Comparison of ENCODE assay signal across 23 mouse cellular contexts in genomic region chr2:103977716-103978115, GRCm38 (mm10). TPM values are rescaled to one million over a fixed set of nuclear protein-coding genes. Genes with fewer than 3 reads are reported as not detected.
DNase-seq lines count a peak whose midpoint lies in the region; ATAC-seq and TF ChIP-seq lines count a peak whose summit lies in the region.
"Had no signal": no experiment of that assay in that cellular context is flagged by ENCODE, and none has a peak within 500 bp of the region (broad histone marks: within the 10 kb centered on the region; RNA-seq: fewer than 3 reads in every experiment).

No protein-coding gene starts in this region.

- 5% methylated on average over 9 of the region's 9 CpGs for WGBS in forebrain, embryonic 14.5 days
- WGBS in forebrain, postnatal 0 days, result 10% methylated on average over 9 of the region's 9 CpGs
- 23% methylated on average over 9 of the region's 9 CpGs for WGBS in hindbrain, embryonic 16.5 days
- WGBS in hindbrain, embryonic 10.5 days, result 51% methylated on average over 9 of the region's 9 CpGs
- WGBS in midbrain, embryonic 15.5 days, result 9% methylated on average over 9 of the region's 9 CpGs
- 12% methylated on average over 9 of the region's 9 CpGs for WGBS in midbrain, embryonic 16.5 days

- H3K36me3 ChIP-seq in forebrain, embryonic 14.5 days (ENCODE audit: control insufficient read depth, insufficient read depth, low read length), result no peaks in the 10 kb centered on the region
- no peaks in the 10 kb centered on the region for H3K36me3 ChIP-seq in forebrain, postnatal 0 days (ENCODE audit: insufficient read depth)
- H3K36me3 ChIP-seq in hindbrain, embryonic 16.5 days (ENCODE audit: control insufficient read depth, insufficient read depth, low read length), result no peaks in the 10 kb centered on the region
- H3K36me3 ChIP-seq in hindbrain, embryonic 10.5 days, result no peaks in the 10 kb centered on the region
- no peaks in the 10 kb centered on the region for H3K36me3 ChIP-seq in midbrain, embryonic 15.5 days (replicated peaks)
- H3K36me3 ChIP-seq in midbrain, embryonic 16.5 days (ENCODE audit: control insufficient read depth, insufficient read depth, low read length), result no peaks in the 10 kb centered on the region
- H3K36me3 ChIP-seq: embryonic facial prominence, embryonic 10.5 days; forebrain, embryonic 15.5 days; intestine, embryonic 15.5 days had no signal

- no peak overlapping the region for H3K4me3 ChIP-seq in forebrain, embryonic 14.5 days (ENCODE audit: low read depth, low read length)
- no peak overlapping the region for H3K4me3 ChIP-seq in forebrain, postnatal 0 days (ENCODE audit: low read depth, low read length)
- no peak overlapping the region for H3K4me3 ChIP-seq in hindbrain, embryonic 16.5 days (ENCODE audit: low read length)
- no peak overlapping the region for H3K4me3 ChIP-seq in hindbrain, embryonic 10.5 days
- no peak overlapping the region for H3K4me3 ChIP-seq in midbrain, embryonic 15.5 days
- no peak overlapping the region for H3K4me3 ChIP-seq in midbrain, embryonic 16.5 days (ENCODE audit: low read depth, low read length)
- H3K4me3 ChIP-seq: embryonic facial prominence, embryonic 10.5 days; forebrain, embryonic 15.5 days; heart, embryonic 10.5 days; intestine, embryonic 15.5 days had no signal

- no peak for TF ChIP-seq CTCF in forebrain, postnatal 0 days (IDR thresholded peaks at IDR 0.05; ENCODE audit: low read depth)
- TF ChIP-seq CTCF in brain, embryonic 14.5 days (IDR thresholded peaks at IDR 0.05; ENCODE audit: borderline replicate concordance, extremely low read depth, insufficient read depth, insufficient read length), result no peak

- no peak for TF ChIP-seq POLR2A in brain, embryonic 14.5 days (IDR thresholded peaks at IDR 0.05; ENCODE audit: borderline replicate concordance, extremely low read depth, insufficient read depth, insufficient read length, poor library complexity, severe bottlenecking)

- H3K4me2 ChIP-seq in forebrain, embryonic 14.5 days (ENCODE audit: low read length), result no peak overlapping the region
- no peak overlapping the region for H3K4me2 ChIP-seq in forebrain, postnatal 0 days (ENCODE audit: low read depth)
- 0 out of 2 replicates have a peak overlapping the region, but pooled peaks have one; percentile 4 for H3K4me2 ChIP-seq in hindbrain, embryonic 16.5 days (ENCODE audit: low read length)
- H3K4me2 ChIP-seq in midbrain, embryonic 15.5 days, result 0 out of 2 replicates have a peak overlapping the region, but pooled peaks have one; percentile 5
- no peak overlapping the region for H3K4me2 ChIP-seq in midbrain, embryonic 16.5 days (ENCODE audit: low read length)
- H3K4me2 ChIP-seq: forebrain, embryonic 15.5 days; intestine, embryonic 15.5 days had no signal

- no peaks in the 10 kb centered on the region; the same call in 1 of the 2 replicates for H3K27me3 ChIP-seq in forebrain, embryonic 14.5 days (replicated peaks; ENCODE audit: control insufficient read depth, insufficient read depth, low read length)
- no peaks in the 10 kb centered on the region for H3K27me3 ChIP-seq in forebrain, postnatal 0 days (ENCODE audit: insufficient read depth, low read length)
- no peaks in the 10 kb centered on the region for H3K27me3 ChIP-seq in hindbrain, embryonic 16.5 days (replicated peaks; ENCODE audit: control insufficient read depth, insufficient read depth, low read length)
- peaks cover 24% of the 10 kb centered on the region for H3K27me3 ChIP-seq in hindbrain, embryonic 10.5 days (ENCODE audit: insufficient read depth, poor library complexity, severe bottlenecking)
- no peaks in the 10 kb centered on the region for H3K27me3 ChIP-seq in midbrain, embryonic 15.5 days (replicated peaks)
- H3K27me3 ChIP-seq in midbrain, embryonic 16.5 days (ENCODE audit: control insufficient read depth, insufficient read depth, low read depth, low read length), result no peaks in the 10 kb centered on the region
- H3K27me3 ChIP-seq: forebrain, embryonic 15.5 days had no signal

- intact Hi-C loops in gastrocnemius, postnatal 14 days (cut with DNase I; ENCODE audit: low total_unique reads), result no loop called here

- peaks cover 6% of the 10 kb centered on the region for H3K4me1 ChIP-seq in forebrain, embryonic 14.5 days (ENCODE audit: control insufficient read depth, insufficient read depth, low read length)
- H3K4me1 ChIP-seq in forebrain, postnatal 0 days (ENCODE audit: insufficient read depth), result no peaks in the 10 kb centered on the region
- H3K4me1 ChIP-seq in hindbrain, embryonic 16.5 days (ENCODE audit: control insufficient read depth, insufficient read depth, low read depth, low read length), result peaks cover 2% of the 10 kb centered on the region
- peaks cover 12% of the 10 kb centered on the region for H3K4me1 ChIP-seq in hindbrain, embryonic 10.5 days (replicated peaks)
- peaks cover 21% of the 10 kb centered on the region for H3K4me1 ChIP-seq in midbrain, embryonic 15.5 days
- H3K4me1 ChIP-seq in midbrain, embryonic 16.5 days (ENCODE audit: control insufficient read depth, insufficient read depth, low read length), result peaks cover 11% of the 10 kb centered on the region
- H3K4me1 ChIP-seq: intestine, embryonic 15.5 days had no signal

- peak; percentile 38 for DNase-seq in forebrain, embryonic 14.5 days (ENCODE audit: low spot score)
- DNase-seq in forebrain, postnatal 0 days, result no peak
- no peak for DNase-seq in hindbrain, embryonic 10.5 days (ENCODE audit: low spot score)
- peak; percentile 62 for DNase-seq in brain, embryonic 14.5 days (ENCODE audit: low read depth)
- no peak for DNase-seq in gastrocnemius, postnatal 14 days
- DNase-seq: adrenal gland, postnatal 14 days; cerebellum, adult 18-20 months; cerebellum, adult 9-11 months; gastrocnemius, postnatal 25 days; heart, postnatal 10 days; heart, postnatal 4 days had no signal

- H3K9me3 ChIP-seq in forebrain, embryonic 14.5 days (replicated peaks; ENCODE audit: control insufficient read depth, low read length), result no peaks in the 10 kb centered on the region
- no peaks in the 10 kb centered on the region for H3K9me3 ChIP-seq in forebrain, postnatal 0 days (ENCODE audit: low read length)
- no peaks in the 10 kb centered on the region for H3K9me3 ChIP-seq in hindbrain, embryonic 16.5 days (ENCODE audit: control insufficient read depth, low read length)
- no peaks in the 10 kb centered on the region for H3K9me3 ChIP-seq in hindbrain, embryonic 10.5 days
- no peaks in the 10 kb centered on the region for H3K9me3 ChIP-seq in midbrain, embryonic 15.5 days
- no peaks in the 10 kb centered on the region for H3K9me3 ChIP-seq in midbrain, embryonic 16.5 days (replicated peaks; ENCODE audit: control insufficient read depth, low read length, poor library complexity, severe bottlenecking)
- H3K9me3 ChIP-seq: embryonic facial prominence, embryonic 10.5 days; forebrain, embryonic 15.5 days; heart, embryonic 10.5 days; intestine, embryonic 15.5 days had no signal

- no peak for ATAC-seq in forebrain, embryonic 14.5 days
- ATAC-seq in forebrain, postnatal 0 days, result no peak
- ATAC-seq in hindbrain, embryonic 16.5 days, result no peak
- ATAC-seq in midbrain, embryonic 15.5 days (replicated peaks), result no peak; the same call in 1 of the 2 replicates
- ATAC-seq in midbrain, embryonic 16.5 days, result no peak
- ATAC-seq: activated CD4-positive, CD25-positive, alpha-beta regulatory T cell, adult 4 months; forebrain, embryonic 15.5 days; intestine, embryonic 15.5 days; Patski had no signal

- H3K9ac ChIP-seq in forebrain, embryonic 14.5 days (ENCODE audit: low read length), result no peak overlapping the region
- H3K9ac ChIP-seq in forebrain, postnatal 0 days, result no peak overlapping the region
- H3K9ac ChIP-seq in hindbrain, embryonic 16.5 days (ENCODE audit: low read depth, low read length), result no peak overlapping the region
- H3K9ac ChIP-seq in midbrain, embryonic 15.5 days, result no peak overlapping the region
- H3K9ac ChIP-seq in midbrain, embryonic 16.5 days (ENCODE audit: low read depth, low read length), result no peak overlapping the region
- H3K9ac ChIP-seq: forebrain, embryonic 15.5 days; intestine, embryonic 15.5 days had no signal

- H3K27ac ChIP-seq in forebrain, embryonic 14.5 days (ENCODE audit: low read depth, low read length), result no peak overlapping the region
- H3K27ac ChIP-seq in forebrain, postnatal 0 days (ENCODE audit: low read depth, low read length), result no peak overlapping the region
- no peak overlapping the region for H3K27ac ChIP-seq in hindbrain, embryonic 16.5 days (ENCODE audit: low read depth, low read length)
- H3K27ac ChIP-seq in hindbrain, embryonic 10.5 days, result no peak overlapping the region
- H3K27ac ChIP-seq in midbrain, embryonic 15.5 days, result peak overlapping the region; percentile 51
- H3K27ac ChIP-seq in midbrain, embryonic 16.5 days (ENCODE audit: low read length), result no peak overlapping the region
- H3K27ac ChIP-seq: embryonic facial prominence, embryonic 10.5 days; forebrain, embryonic 15.5 days; heart, embryonic 10.5 days; intestine, embryonic 15.5 days had no signal

RNA-seq across cellular contexts. Expression of gene Lmo2, which starts 19.9 kb away (rescaled TPM):
- polyA plus RNA-seq in forebrain, embryonic 14.5 days (2014; fragmentation: Nextera tagmentation; extraction: Ambion mirVana), result 30.2 TPM in 2 replicates
- 19.9 and 23.8 TPM in 2 replicates for total RNA-seq in forebrain, postnatal 0 days (2014; rRNA removed)
- 26.9 and 27.8 TPM in 2 replicates for polyA plus RNA-seq in forebrain, postnatal 0 days (2015; fragmentation: Nextera tagmentation; extraction: Ambion mirVana)
- 30.9 TPM in 2 replicates for polyA plus RNA-seq in hindbrain, embryonic 16.5 days (2015; fragmentation: Nextera tagmentation; extraction: Ambion mirVana)
- polyA plus RNA-seq in hindbrain, embryonic 10.5 days (2016; fragmentation: Nextera tagmentation; extraction: Ambion mirVana), result 15.8 and 21.2 TPM in 2 replicates
- polyA plus RNA-seq in midbrain, embryonic 15.5 days (2015; fragmentation: Nextera tagmentation; extraction: Ambion mirVana), result 32.0 and 33.6 TPM in 2 replicates
- 25.5 and 29.0 TPM in 2 replicates for polyA plus RNA-seq in midbrain, embryonic 16.5 days (2015; fragmentation: Nextera tagmentation; extraction: Ambion mirVana)
- polyA plus RNA-seq in brain, embryonic 14.5 days (2012; rRNA removed), result 35.6 and 38.3 TPM in 2 replicates
- 1 to 10 TPM; 7.0 to 9.1 TPM for total RNA-seq in gastrocnemius, postnatal 14 days (2021)
- polyA plus RNA-seq: C2C12 had no signal

RNA-seq across cellular contexts. Expression of gene Fbxo3, which starts 49.8 kb away (rescaled TPM):
- 56.5 and 66.2 TPM in 2 replicates for polyA plus RNA-seq in forebrain, embryonic 14.5 days (2014; fragmentation: Nextera tagmentation; extraction: Ambion mirVana)
- 65.2 and 78.2 TPM in 2 replicates for total RNA-seq in forebrain, postnatal 0 days (2014; rRNA removed)
- 41.6 and 54.9 TPM in 2 replicates for polyA plus RNA-seq in forebrain, postnatal 0 days (2015; fragmentation: Nextera tagmentation; extraction: Ambion mirVana)
- 74.0 and 77.8 TPM in 2 replicates for polyA plus RNA-seq in hindbrain, embryonic 16.5 days (2015; fragmentation: Nextera tagmentation; extraction: Ambion mirVana)
- 40.6 and 42.8 TPM in 2 replicates for polyA plus RNA-seq in hindbrain, embryonic 10.5 days (2016; fragmentation: Nextera tagmentation; extraction: Ambion mirVana)
- polyA plus RNA-seq in midbrain, embryonic 15.5 days (2015; fragmentation: Nextera tagmentation; extraction: Ambion mirVana), result 73.4 and 76.2 TPM in 2 replicates
- 84.0 and 86.3 TPM in 2 replicates for polyA plus RNA-seq in midbrain, embryonic 16.5 days (2015; fragmentation: Nextera tagmentation; extraction: Ambion mirVana)
- polyA plus RNA-seq in brain, embryonic 14.5 days (2012; rRNA removed), result 45.4 and 48.2 TPM in 2 replicates
- total RNA-seq in gastrocnemius, postnatal 14 days (2021), result 10 to 100 TPM; 43.0 to 47.5 TPM

RNA-seq across cellular contexts. Expression of gene 4931422A03Rik, which starts 50.4 kb away (rescaled TPM):
- polyA plus RNA-seq in forebrain, embryonic 14.5 days (2014; fragmentation: Nextera tagmentation; extraction: Ambion mirVana), result 0.67 and 1.8 TPM in 2 replicates
- total RNA-seq in forebrain, postnatal 0 days (2014; rRNA removed), result not detected in 2 replicates
- polyA plus RNA-seq in forebrain, postnatal 0 days (2015; fragmentation: Nextera tagmentation; extraction: Ambion mirVana), result 0.84 and 0.94 TPM in 2 replicates
- polyA plus RNA-seq in hindbrain, embryonic 16.5 days (2015; fragmentation: Nextera tagmentation; extraction: Ambion mirVana), result 2.3 and 2.8 TPM in 2 replicates
- 1.4 and 2.0 TPM in 2 replicates for polyA plus RNA-seq in hindbrain, embryonic 10.5 days (2016; fragmentation: Nextera tagmentation; extraction: Ambion mirVana)
- polyA plus RNA-seq in midbrain, embryonic 15.5 days (2015; fragmentation: Nextera tagmentation; extraction: Ambion mirVana), result 3.7 and 3.8 TPM in 2 replicates
- 2.3 and 2.9 TPM in 2 replicates for polyA plus RNA-seq in midbrain, embryonic 16.5 days (2015; fragmentation: Nextera tagmentation; extraction: Ambion mirVana)
- 0.08 TPM in 1 of 2 replicates, not detected in the other for polyA plus RNA-seq in brain, embryonic 14.5 days (2012; rRNA removed)
- not detected for total RNA-seq in gastrocnemius, postnatal 14 days (2021)
- total RNA-seq: adrenal gland, adult 18-20 months; adrenal gland, postnatal 14 days; gastrocnemius, adult 18-20 months; gastrocnemius, postnatal 25 days; heart, postnatal 10 days; heart, postnatal 4 days had no signal

Comparison
In these comparisons a context has a peak if more than half of its experiments do, and no peak if none do; other contexts are left out.
1. DNase-seq: peak in forebrain, embryonic 14.5 days (single experiment) and brain, embryonic 14.5 days (single experiment); none in forebrain, postnatal 0 days (single experiment), hindbrain, embryonic 10.5 days (single experiment) and gastrocnemius, postnatal 14 days (single experiment).
2. H3K4me2 ChIP-seq: peak in hindbrain, embryonic 16.5 days (single experiment) and midbrain, embryonic 15.5 days (single experiment); none in forebrain, embryonic 14.5 days (single experiment), forebrain, postnatal 0 days (single experiment) and midbrain, embryonic 16.5 days (single experiment).